Mouse (Mus musculus) inflammation-experienced regulatory T-cells, adult 6 months (primary cell): Measurements from ENCODE around the gene Txndc9. TPM values are rescaled to one million over a fixed set of nuclear protein-coding genes. Genes with fewer than 3 reads are reported as not detected.

Experiments used
- ATAC-seq: one replicate; pipeline ENCODE4 v1.8.0; 2017
- polyA plus RNA-seq, 3 experiments: library from polyadenylated mRNA; unstranded; fragments of 100-300 nt; shearing (Covaris generic); gene quantifications; one replicate each; pipeline ENCODE4 v1.2.1; 2017

Txndc9 gene
- polyA plus RNA-seq, 3 experiments from 2014 or later = 148 to 170 (median 151) TPM

DNA sequence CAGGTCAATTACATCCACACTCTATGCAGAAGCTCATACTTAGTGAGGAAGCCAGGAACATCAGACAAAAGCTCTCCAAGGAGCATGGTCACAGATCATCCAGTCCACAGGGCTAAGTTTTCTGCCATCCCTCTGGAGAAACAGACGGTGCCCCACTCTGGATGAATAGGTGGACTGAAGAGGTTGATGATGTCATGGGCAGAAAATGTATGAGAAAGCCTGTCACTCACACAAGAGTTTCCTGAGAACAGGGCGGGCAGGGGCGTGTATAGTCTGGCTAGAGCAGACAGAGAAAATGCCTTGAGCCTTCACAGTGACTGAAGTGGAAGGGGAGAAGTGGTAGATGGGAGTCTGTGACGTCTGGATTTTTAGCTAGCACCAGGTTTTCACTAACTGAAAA, 26.2 kb downstream of the Txndc9 start:
- ATAC-seq = no peak

DNA sequence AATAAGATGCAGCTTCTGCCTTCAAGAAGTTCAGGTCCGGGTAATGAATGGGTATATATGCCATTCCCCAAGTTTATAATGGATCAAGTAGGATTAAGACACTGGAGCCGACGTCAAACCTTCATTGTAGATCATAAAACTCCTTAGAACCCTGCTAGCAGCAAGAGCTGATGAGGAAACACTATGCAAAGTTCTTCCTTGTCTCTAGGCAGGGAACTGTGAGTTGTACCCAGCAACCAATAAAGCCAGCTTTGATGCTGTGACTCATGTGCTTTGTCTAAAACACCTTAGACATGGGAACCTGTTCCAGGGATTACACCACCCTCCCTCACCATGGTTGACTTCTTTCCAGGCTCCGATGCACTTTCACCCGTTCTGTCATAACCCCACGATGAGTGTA, 28.9 kb downstream of the Txndc9 start:
- ATAC-seq = no peak

DNA sequence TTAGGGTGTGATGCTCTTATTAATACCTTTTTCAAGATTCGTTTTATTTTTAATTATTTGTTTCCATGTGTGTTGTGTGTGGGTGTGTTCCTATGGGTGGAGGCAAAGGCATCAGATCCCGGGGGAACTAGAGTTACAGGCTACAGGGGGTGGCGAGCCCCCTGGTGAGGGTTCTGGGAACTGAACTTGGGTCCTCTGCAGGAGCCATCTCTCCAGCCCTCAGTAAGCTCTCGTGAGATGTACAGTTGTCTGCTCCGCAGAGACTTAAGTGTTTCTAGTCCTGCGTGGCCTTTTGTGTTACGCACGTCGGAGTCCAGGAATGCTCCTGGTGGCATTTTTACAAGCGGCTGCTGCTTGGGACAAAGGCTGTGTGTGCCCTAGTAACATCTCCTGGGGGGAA, 32.1 kb downstream of the Txndc9 start:
- ATAC-seq = no peak

DNA sequence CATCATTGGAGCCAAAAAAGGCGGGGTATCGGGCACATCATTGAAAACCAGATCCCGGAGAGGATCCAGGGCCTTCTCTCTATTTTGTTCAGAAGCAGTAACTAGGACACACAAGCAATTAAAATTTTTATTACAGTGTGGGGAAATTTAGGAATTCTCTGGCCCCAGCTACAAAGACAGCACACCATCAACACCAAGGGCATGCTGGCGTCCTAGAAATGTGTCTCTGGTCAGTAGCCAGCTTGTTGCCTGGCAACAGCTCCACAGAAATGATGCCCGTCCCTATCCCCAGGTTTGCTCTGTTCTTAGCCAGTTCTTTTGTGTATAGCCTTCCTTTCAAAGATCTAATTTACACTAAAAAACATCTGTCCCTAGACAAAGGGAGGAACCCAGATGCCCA, 38.2 kb downstream of the Txndc9 start:
- ATAC-seq = no peak

DNA sequence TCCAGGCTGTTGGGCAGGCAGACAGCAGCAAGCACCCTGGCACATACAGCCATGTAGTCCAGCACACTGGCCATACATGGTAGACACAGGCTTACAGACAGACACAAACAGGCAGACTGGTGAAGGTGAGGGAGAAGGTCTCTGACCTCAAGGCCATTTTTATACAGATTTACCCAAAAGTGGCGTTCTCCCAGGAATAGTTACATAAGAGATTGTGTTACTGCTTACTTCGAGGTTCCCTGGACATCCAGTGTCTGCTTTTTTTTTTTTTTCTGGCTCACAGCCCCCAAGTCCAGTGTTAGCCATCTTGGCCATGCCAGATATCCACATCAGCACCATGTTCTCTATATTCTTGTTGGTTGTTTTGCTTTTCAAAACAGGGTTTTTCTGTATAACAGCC, 39.2 kb downstream of the Txndc9 start:
- no peak for ATAC-seq

DNA sequence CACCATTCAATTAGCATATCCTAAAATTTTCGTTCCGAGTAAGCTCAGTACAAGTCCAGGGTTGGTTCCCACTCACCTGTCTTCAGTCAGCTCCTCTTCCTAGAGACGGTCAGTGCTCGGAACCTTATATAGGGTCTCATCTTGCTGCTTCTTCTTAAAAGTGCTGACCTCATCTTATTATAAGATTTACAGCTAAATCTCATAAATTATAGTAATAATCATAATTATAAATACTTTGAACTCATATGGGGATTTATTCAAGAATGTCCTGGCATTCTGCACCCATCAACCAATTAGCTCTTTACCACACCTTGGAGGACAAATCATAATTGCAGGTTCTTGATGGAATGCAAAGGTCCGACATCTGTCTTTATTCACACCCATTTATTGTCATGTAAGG, 40.0 kb downstream of the Txndc9 start, which contains the start of gene Lyg1:
TSS of gene Lyg1 (minus strand) at position 101 of the 400 bp plus-strand sequence.
- ATAC-seq = no peak

DNA sequence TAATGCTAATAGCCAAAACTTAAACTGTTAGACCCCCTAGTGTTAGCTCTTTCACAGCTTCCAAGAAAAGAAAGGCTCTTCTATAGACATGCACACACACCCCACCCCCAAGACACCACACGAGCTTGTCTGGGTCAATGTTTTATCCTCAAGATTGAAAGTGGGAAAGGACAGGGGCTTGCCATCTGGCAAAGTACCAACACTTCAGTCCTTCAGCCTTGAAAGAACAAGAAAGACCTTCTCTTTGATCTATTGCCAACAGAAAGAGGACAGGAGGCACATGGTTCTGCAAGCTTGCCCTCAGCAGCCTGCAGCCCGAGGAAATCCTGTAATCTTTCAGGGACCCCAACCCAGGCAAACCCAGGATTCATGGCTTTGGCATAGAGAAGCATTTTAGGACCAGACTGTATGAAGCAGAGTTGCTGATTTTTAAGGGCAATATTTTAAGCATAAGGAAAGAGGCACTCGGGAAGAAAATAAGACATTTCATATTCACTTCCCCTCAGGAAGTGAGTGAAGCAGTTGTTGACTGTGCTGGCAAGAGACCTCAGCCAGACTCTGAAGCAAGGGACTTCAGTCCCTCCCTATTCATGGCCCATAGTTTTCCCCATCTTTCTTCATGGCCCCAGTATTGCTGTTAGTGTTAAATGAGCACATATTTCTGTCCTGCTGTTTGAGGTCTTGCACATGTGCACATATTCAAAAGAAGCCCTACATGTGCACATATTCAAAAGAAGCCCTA, 40.8 kb downstream of the Txndc9 start:
- no peak for ATAC-seq

DNA sequence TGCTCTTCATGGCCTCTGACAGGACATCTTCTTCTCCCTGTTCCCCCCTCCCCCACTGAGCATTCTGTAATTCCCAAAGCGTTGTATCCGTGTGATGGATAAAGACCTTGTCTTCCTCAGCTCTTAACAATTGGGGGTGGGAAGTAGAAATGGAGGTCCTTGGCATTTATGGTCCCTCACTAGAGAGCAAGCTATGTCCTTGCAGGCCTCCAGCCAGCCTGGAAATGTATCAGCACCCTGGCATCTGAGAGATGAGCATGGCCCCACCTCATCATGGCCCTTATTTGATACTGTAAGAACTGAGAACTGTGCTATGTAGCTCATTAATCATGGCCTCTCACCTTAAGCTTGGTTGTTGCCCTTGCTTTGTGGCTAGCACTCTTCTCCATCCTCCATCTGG, 42.4 kb downstream of the Txndc9 start:
- ATAC-seq = no peak

DNA sequence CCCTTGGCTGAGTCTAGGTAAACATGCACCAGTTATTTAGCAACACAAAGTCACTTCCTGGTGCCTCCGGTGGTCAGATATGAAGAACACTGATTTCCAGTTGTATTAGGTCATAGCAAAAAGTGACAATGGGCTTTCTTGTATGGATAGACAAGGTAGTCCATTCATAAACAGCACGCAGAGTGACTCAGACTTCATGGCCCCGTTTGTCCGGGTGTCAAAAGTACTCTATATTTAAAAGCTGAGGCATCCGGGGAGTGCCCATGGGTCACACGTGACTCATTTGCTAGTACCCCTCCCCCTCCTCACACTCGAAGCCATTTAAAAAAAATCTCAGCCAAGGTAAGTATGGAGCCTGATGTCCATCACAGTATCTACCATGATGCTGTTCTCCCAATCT, 42.9 kb downstream of the Txndc9 start:
- no peak for ATAC-seq

DNA sequence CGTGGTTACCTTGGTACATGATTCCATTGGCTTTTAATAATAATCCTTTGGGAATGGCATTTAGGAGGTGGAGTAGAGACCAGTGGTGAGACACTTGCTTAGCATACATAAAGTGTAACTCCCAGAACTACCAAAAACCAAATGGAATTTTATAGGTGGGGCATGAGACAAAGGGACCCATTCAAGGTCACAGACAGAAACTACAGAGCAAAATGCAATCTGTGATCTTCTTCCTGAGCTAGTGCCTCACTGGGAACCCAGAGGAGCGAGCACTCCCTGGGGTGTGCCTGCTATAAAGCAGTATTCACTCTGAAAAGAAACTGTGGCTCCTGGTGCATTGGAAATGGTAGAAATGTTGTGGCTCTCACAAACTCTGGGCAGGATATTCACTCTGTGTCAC, 48.8 kb downstream of the Txndc9 start:
- no peak for ATAC-seq

Other genes with a start within 250 kb of the Txndc9 start
- 1 to 10 TPM; 1.2 to 1.9 (median 1.8) TPM for gene Tsga10, start 131.5 kb downstream of the Txndc9 start, polyA plus RNA-seq
- 1 to 10 TPM; 3.7 to 7.4 (median 7.2) TPM for gene Lipt1, start 126.2 kb downstream of the Txndc9 start, polyA plus RNA-seq
- 100 to 1,000 TPM in 2 of 3 experiments, 10 to 100 TPM in 1; 95.5 to 109 (median 105) TPM for gene Mitd1, start 107.5 kb downstream of the Txndc9 start, polyA plus RNA-seq
- gene Mrpl30, start 107.4 kb downstream of the Txndc9 start, polyA plus RNA-seq = 100 to 1,000 TPM; 191 to 281 (median 223) TPM
- not detected for gene Lyg2, start 81.4 kb downstream of the Txndc9 start, polyA plus RNA-seq
- not detected for gene Lyg1, start 40.1 kb downstream of the Txndc9 start, polyA plus RNA-seq
- gene Eif5b, start 117 bp upstream of the Txndc9 start, polyA plus RNA-seq = 10 to 100 TPM; 29.5 to 34.6 (median 31.9) TPM
- gene Rev1, start 131.9 kb upstream of the Txndc9 start, polyA plus RNA-seq = 10 to 100 TPM in 2 of 3 experiments, 1 to 10 TPM in 1; 7.1 to 13.5 (median 13.0) TPM